Mouse (Mus musculus): Measurements from ENCODE around the gene Syt9. TPM values are rescaled to one million over a fixed set of nuclear protein-coding genes. Genes with fewer than 3 reads are reported as not detected.

Syt9 gene
- polyA plus RNA-seq, 1 experiment from 2014 or later = 4.2 TPM

DNA sequence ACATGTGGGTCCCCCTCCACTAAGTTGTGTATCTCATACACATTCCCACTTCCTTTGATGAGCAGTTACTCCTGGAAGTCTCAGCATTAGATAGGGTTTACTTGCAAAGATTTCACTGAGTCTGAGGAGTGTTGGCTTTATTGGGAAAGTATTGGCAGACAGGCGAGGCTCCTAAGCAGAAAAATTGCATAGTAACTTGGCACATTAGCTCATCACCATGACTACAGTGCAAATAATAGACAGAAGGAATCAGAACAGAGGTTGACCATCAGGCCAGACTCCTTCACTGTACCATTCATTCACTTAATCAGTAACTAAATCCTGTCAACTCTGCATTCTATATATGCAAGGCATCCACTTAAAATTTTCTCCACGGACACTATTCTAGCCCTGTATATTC is 190.1 kb downstream of the Syt9 start:
- Histone ChIP-seq H3K4me1 (no peaks in the 10 kb centered on the region), H3K27me3 (no peaks in the 10 kb centered on the region), H3K4me3 (no peak overlapping the region), H3K9ac (no peak overlapping the region), H3K27ac (no peak overlapping the region), H3K4me2 (no peak overlapping the region), H3K9me3 (no peaks in the 10 kb centered on the region), H3K36me3 (no peaks in the 10 kb centered on the region)
- 78% methylated on average over 2 of the region's 2 CpGs for WGBS
- no peak for ATAC-seq (ENCODE audit: insufficient number of reproducible peaks, insufficient read depth, low FRiP score, low TSS enrichment, low read depth)

DNA sequence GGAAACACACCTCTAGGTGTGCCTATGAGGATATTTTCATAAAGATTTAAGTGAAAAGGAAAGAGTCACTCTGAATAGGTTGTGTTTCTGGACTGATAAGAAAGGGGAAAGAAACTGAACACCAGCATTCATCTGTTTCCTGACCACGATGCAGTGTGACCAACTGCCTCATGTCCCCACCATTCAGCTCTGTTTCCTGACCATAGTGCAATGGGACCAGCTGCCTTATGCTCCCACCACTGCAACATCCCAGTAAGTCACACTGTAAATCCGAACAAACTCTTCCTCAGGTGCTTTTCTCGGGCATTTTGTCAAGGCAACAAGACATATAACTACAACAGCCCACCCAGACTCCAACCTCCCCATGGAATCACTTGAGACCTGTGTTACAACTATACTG is 191.1 kb downstream of the Syt9 start:
- WGBS = 79% methylated on average over 3 of the region's 3 CpGs
- Histone ChIP-seq H3K4me1 (peaks cover 2% of the 10 kb centered on the region), H3K9me3 (no peaks in the 10 kb centered on the region), H3K4me2 (no peak overlapping the region), H3K27me3 (no peaks in the 10 kb centered on the region), H3K9ac (no peak overlapping the region), H3K27ac (no peak overlapping the region), H3K36me3 (no peaks in the 10 kb centered on the region), H3K4me3 (no peak overlapping the region)
- ATAC-seq (ENCODE audit: insufficient number of reproducible peaks, insufficient read depth, low FRiP score, low TSS enrichment, low read depth) = no peak

DNA sequence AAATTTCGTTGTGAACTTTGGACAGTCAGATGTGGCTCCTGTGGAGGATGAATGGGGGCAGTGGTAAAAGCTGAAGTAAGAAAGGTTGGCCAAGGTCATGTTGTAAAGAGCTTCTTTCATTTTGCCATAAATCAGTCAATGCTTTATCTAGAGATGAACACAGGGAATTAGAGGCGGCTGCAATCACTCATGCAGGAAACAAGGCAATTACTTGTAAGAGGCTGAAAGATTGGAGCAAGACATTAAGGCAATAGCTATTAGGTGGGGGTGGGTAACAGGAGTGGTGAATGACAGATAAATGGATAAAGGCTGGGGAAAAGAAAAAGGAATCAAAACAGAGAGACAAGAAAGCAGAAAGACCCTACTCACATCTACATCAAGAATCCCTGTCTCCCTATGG is 193.2 kb downstream of the Syt9 start:
- no peak overlapping the region for H3K4me3 ChIP-seq

DNA sequence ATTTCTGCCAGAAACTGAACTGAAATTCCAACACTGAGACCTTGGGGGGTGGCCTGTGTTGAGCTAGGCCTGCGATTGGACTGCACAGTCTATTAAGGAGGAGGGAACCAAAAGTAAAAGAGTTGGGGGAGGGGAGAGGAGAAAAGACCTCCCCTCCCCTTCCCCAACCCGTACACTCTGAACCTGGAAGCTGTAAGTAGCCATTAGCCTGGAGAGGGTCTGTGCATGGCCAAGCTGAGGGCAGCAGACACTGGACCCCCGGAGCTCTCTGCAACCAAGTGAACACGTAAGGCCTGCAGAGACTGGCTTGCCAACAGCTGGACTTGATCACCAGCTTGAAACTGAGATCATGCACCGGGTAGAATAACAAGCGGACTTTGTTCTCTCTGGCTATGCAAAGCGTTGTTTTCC is 196.7 kb downstream of the Syt9 start, which contains the start of gene Olfml1:
TSS of gene Olfml1 (plus strand) at position 186 of the 411 bp plus-strand sequence.
- 13% methylated on average over 7 of the region's 7 CpGs for WGBS
- peak within 1 kb of the TSS; percentile 57 for H3K4me3 ChIP-seq

More for the DNA sequence above, 193.2 kb downstream of the Syt9 start:
- Histone ChIP-seq H3K27ac (no peak overlapping the region), H3K4me1 (peaks cover 6% of the 10 kb centered on the region), H3K9ac (no peak overlapping the region), H3K4me2 (no peak overlapping the region), H3K9me3 (no peaks in the 10 kb centered on the region), H3K36me3 (no peaks in the 10 kb centered on the region), H3K27me3 (no peaks in the 10 kb centered on the region)
- no peak for ATAC-seq (ENCODE audit: insufficient number of reproducible peaks, insufficient read depth, low FRiP score, low TSS enrichment, low read depth)
- 38% methylated on average over 2 of the region's 2 CpGs for WGBS

DNA sequence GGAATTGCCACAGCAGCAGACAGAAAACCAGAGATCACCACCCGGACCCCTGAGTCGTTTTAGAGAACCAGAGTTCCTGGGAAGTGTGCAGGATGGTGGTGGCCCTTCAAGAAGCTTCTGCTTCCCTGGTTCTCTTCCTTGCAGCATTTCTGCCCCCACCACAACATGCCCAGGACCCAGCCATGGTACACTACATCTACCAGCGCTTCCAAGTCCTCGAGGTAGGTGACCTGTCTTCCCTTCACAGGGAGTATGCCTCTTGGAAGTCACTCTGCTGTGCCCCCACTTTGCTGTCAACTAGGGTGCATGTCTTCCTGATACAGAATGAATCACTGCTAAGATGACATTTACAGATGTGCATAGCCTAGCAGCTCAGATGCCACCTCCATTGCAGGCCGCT is 197.1 kb downstream of the Syt9 start:
- Histone ChIP-seq H3K27ac (peak overlapping the region; percentile 97), H3K4me1 (peaks cover 16% of the 10 kb centered on the region), H3K27me3 (no peaks in the 10 kb centered on the region), H3K4me3 (peak overlapping the region; percentile 57), H3K9ac (peak overlapping the region; percentile 78), H3K9me3 (no peaks in the 10 kb centered on the region; the same call in 1 of the 2 replicates), H3K36me3 (peaks cover 22% of the 10 kb centered on the region), H3K4me2 (peak overlapping the region; percentile 69)
- WGBS = 33% methylated on average over 5 of the region's 5 CpGs
- ATAC-seq (ENCODE audit: insufficient number of reproducible peaks, insufficient read depth, low FRiP score, low TSS enrichment, low read depth) = no peak

More for the DNA sequence above, 196.7 kb downstream of the Syt9 start, which contains the start of gene Olfml1:
- Histone ChIP-seq H3K27ac (peak within 1 kb of the TSS; percentile 97), H3K27me3 (no peaks in the 10 kb centered on the region), H3K4me1 (peaks cover 16% of the 10 kb centered on the region), H3K9me3 (no peaks in the 10 kb centered on the region; the same call in 1 of the 2 replicates), H3K36me3 (peaks cover 18% of the 10 kb centered on the region), H3K4me2 (peak within 1 kb of the TSS; percentile 69), H3K9ac (peak within 1 kb of the TSS; percentile 78)
- peak; percentile 87 for ATAC-seq (ENCODE audit: insufficient number of reproducible peaks, insufficient read depth, low FRiP score, low TSS enrichment, low read depth)

DNA sequence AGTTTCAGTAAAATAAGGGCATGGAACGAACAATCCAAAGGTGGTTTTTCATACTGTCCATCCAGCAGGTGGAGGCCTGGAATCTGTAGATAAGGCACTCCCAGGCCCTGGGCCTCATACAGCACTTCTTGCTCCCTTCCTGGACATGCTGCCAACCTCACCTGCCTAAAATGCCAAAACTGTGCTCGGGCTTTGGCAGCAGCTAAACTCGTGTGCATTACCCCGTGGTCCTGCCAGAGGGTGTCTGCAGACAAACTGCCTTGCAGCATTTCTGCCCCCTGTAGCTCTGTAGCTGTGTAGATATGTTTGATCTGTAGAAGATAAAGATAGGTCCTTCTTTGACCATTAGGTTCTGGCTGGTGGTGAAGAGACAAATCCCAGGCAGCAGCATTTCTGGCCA is 198.4 kb downstream of the Syt9 start:
- no peaks in the 10 kb centered on the region; the same call in 1 of the 2 replicates for H3K9me3 ChIP-seq
- WGBS = 52% methylated on average over 4 of the region's 4 CpGs
- H3K27me3 ChIP-seq = no peaks in the 10 kb centered on the region
- peaks cover 16% of the 10 kb centered on the region for H3K4me1 ChIP-seq
- no peak overlapping the region for H3K27ac ChIP-seq
- peaks cover 32% of the 10 kb centered on the region for H3K36me3 ChIP-seq
- no peak for ATAC-seq (ENCODE audit: insufficient number of reproducible peaks, insufficient read depth, low FRiP score, low TSS enrichment, low read depth)
- H3K9ac ChIP-seq = peak overlapping the region; percentile 45; the same call in 1 of the 2 replicates
- peak overlapping the region; percentile 69 for H3K4me2 ChIP-seq
- H3K4me3 ChIP-seq = peak overlapping the region; percentile 57

DNA sequence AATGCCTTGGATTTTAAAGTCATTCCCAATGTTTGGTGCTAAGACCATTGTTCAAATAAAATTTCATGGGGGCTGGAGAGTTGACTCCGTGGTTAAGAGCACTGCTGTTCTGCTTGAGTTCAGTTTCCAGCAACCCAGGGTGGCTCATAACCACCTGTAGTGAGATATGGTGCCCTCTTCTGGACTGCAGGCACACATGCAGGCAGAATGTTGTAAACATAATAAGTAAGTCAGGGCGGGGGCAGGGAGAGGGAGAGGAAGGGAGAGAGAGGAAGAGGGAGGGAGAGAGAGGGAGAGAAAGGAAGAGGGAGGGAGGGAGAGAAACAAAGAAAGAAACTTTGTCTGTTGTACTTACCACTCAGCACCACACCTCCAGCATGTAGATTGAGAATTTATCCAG is 203.3 kb downstream of the Syt9 start:
- 70% methylated on average over 2 of the region's 2 CpGs for WGBS
- H3K36me3 ChIP-seq = peaks cover 72% of the 10 kb centered on the region

DNA sequence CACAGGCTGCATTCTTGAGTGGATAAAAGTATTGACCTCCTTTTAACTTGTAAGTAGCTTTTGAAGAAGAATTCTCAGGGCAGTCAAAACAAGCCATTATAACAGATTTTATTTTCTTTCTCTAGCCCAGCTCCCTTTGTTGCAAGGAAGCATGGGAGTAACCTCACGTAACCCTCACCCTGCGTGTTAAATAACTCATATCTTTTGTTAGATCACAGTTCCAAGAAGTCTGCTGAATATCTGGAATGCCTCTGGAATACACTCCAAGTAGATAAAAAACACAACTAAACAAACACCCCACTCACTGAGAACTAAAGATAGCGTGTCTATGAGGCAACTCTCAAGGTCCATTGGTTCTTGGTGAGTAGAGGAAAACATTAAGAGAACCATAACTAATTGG is 203.7 kb downstream of the Syt9 start:
- H3K4me1 ChIP-seq = peaks cover 10% of the 10 kb centered on the region; the same call in 1 of the 2 replicates
- H3K27ac ChIP-seq = no peak overlapping the region
- H3K4me3 ChIP-seq = no peak overlapping the region
- ATAC-seq (ENCODE audit: insufficient number of reproducible peaks, insufficient read depth, low FRiP score, low TSS enrichment, low read depth) = no peak
- WGBS = 56% methylated on average over 3 of the region's 3 CpGs
- no peaks in the 10 kb centered on the region for H3K27me3 ChIP-seq
- peaks cover 72% of the 10 kb centered on the region for H3K36me3 ChIP-seq
- H3K9ac ChIP-seq = no peak overlapping the region
- no peak overlapping the region for H3K4me2 ChIP-seq
- no peaks in the 10 kb centered on the region; the same call in 1 of the 2 replicates for H3K9me3 ChIP-seq

More for the DNA sequence above, 203.3 kb downstream of the Syt9 start:
- no peaks in the 10 kb centered on the region for H3K27me3 ChIP-seq
- peaks cover 14% of the 10 kb centered on the region for H3K4me1 ChIP-seq
- H3K4me2 ChIP-seq = no peak overlapping the region
- no peak overlapping the region for H3K4me3 ChIP-seq
- no peaks in the 10 kb centered on the region; the same call in 1 of the 2 replicates for H3K9me3 ChIP-seq
- ATAC-seq (ENCODE audit: insufficient number of reproducible peaks, insufficient read depth, low FRiP score, low TSS enrichment, low read depth) = no peak
- H3K9ac ChIP-seq = no peak overlapping the region
- no peak overlapping the region for H3K27ac ChIP-seq

DNA sequence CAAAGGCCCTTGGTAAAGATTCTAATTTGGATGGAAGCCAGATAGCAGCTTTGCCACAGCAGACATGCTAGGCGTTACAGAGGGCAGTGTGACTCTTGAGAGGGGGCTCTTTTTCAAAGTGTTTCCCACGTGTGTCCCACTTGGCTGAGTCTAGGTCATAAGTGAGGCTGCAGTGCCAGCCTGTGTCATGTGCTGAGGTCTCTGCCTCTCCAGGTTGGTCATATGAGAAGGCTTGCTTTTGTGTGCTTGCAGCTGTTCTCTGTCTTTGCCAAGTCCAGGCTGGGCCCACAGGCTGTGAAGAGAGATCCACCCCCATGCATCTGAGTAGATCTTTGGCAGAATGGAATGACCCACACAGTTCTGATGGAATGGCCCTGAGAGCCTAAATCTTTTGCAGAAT is 222.1 kb downstream of the Syt9 start:
- H3K9me3 ChIP-seq = no peaks in the 10 kb centered on the region
- WGBS = 42% methylated on average over 2 of the region's 2 CpGs
- H3K4me2 ChIP-seq = no peak overlapping the region
- no peak for ATAC-seq (ENCODE audit: insufficient number of reproducible peaks, insufficient read depth, low FRiP score, low TSS enrichment, low read depth)
- no peak overlapping the region for H3K9ac ChIP-seq
- peaks cover 20% of the 10 kb centered on the region for H3K36me3 ChIP-seq
- no peak overlapping the region for H3K27ac ChIP-seq
- H3K4me3 ChIP-seq = no peak overlapping the region
- H3K27me3 ChIP-seq = no peaks in the 10 kb centered on the region
- H3K4me1 ChIP-seq = peaks cover 15% of the 10 kb centered on the region

DNA sequence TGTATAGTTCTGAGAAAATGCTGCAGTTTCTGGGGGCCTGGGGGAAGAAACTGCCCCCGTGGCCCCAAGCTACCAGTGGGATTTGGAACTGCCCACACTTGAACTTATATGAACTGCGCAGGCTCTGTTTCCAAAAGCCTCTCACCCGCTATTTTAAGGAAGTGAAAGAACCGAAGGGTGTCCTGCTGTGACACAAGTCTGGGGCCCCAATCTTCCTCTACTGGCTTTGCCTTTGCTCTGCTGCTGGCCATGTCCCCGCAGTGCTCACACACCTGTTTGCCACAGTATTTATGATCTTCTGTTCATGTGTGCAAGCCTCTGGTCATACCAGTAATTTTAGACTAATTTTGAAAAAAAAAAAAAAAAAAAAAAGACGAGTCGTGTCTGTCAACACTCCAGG is 223.4 kb downstream of the Syt9 start:
- Histone ChIP-seq H3K4me2 (peak overlapping the region; percentile 94), H3K27me3 (no peaks in the 10 kb centered on the region), H3K27ac (peak overlapping the region; percentile 51), H3K36me3 (peaks cover 20% of the 10 kb centered on the region), H3K4me3 (peak overlapping the region; percentile 57; the same call in 1 of the 2 replicates), H3K9ac (0 out of 2 replicates have a peak overlapping the region, but pooled peaks have one; percentile 67), H3K9me3 (no peaks in the 10 kb centered on the region), H3K4me1 (peaks cover 15% of the 10 kb centered on the region)
- 26% methylated on average over 7 of the region's 7 CpGs for WGBS
- ATAC-seq (ENCODE audit: insufficient number of reproducible peaks, insufficient read depth, low FRiP score, low TSS enrichment, low read depth) = no peak

DNA sequence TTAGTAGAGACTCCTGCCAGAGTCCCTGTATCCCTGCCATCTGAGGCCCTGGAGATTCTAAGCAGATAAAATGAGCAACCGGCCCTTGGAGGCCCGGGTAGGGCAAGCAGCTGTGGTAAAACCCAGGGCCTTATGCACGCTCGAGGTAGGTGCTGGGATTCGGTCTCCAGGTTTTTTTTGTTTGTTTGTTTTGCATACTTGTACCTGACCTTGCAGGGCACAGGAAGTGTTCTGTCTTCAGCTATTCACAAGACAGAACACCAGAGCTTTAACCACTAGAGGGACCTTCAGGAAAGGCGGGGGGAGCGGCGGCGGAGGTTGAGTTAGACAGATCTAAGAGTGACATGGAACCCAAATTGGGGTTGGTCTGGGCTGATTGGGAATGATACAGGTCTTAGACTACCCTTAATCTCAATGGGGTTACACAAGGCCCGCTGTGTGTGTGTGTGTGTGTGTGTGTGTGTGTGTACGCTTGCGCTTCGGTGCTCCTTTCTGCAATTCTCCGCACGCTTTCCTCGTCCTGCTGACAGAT is 223.9 kb downstream of the Syt9 start:
- Histone ChIP-seq H3K27me3 (no peaks in the 10 kb centered on the region), H3K36me3 (peaks cover 20% of the 10 kb centered on the region), H3K4me3 (peak overlapping the region; percentile 57), H3K9me3 (no peaks in the 10 kb centered on the region), H3K4me2 (peak overlapping the region; percentile 94), H3K4me1 (peaks cover 15% of the 10 kb centered on the region), H3K9ac (peak overlapping the region; percentile 67), H3K27ac (peak overlapping the region; percentile 51)
- 2% methylated on average over 16 of the region's 16 CpGs for WGBS
- ATAC-seq (ENCODE audit: insufficient number of reproducible peaks, insufficient read depth, low FRiP score, low TSS enrichment, low read depth) = peak; percentile 65

DNA sequence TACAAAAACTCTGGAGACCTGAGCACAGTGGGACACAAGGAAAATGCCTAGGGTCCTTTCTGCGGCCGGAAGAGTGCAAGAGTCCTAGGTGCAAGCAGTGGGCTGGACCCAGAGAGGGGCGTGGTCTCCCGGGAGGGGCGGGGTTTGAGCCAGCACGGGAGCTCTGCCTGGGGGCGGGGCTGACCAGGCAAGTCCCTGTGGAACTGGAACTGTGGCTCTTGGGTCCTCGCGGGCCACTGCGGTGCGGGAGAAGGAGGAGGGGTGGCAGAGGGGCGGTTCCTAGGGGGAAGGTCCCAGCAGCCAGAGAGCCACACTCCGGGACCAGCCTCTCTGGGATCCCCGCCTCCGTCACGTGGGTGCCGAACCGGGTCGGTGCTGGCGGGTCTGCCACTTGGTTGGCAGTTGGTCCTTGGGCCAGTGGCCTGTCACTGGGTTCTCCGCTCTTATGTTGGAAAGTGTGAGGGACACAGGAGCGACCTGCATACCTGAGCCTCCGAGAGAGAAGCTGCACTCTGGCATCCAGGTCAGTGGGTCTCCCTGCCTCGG is 224.4 kb downstream of the Syt9 start, which contains the start of gene Ppfibp2:
TSS of gene Ppfibp2 (plus strand) at position 351 of the 546 bp plus-strand sequence.
- H3K27ac ChIP-seq = peak within 1 kb of the TSS; percentile 51
- 1% methylated on average over 24 of the region's 24 CpGs for WGBS
- H3K4me2 ChIP-seq = peak within 1 kb of the TSS; percentile 94
- H3K4me3 ChIP-seq = peak within 1 kb of the TSS; percentile 57
- H3K27me3 ChIP-seq = no peaks in the 10 kb centered on the region
- H3K9me3 ChIP-seq = no peaks in the 10 kb centered on the region
- peak within 1 kb of the TSS; percentile 67 for H3K9ac ChIP-seq
- peaks cover 20% of the 10 kb centered on the region for H3K36me3 ChIP-seq
- ATAC-seq (ENCODE audit: insufficient number of reproducible peaks, insufficient read depth, low FRiP score, low TSS enrichment, low read depth) = peak; percentile 85
- peaks cover 15% of the 10 kb centered on the region for H3K4me1 ChIP-seq

Data from embryonic facial prominence, embryonic 13.5 days (tissue).